Mouse (Mus musculus) myocyte (in vitro differentiated cells): Measurements from ENCODE around the gene 1110002E22Rik.

Source experiments
- MYOD1 ChIP-seq, 3 experiments: IDR thresholded peaks; one replicate each; pipeline ENCODE4 v1.6.1; 2011; ENCODE audit warnings: control low read depth in 2 of 3, low read depth in 2 of 3, mild to moderate bottlenecking in 2 of 3, moderate library complexity in 1 of 3; ENCODE audit not compliant: insufficient read length in 2 of 3, control insufficient read depth in 1 of 3
- MYOG ChIP-seq, 3 experiments: IDR thresholded peaks; one replicate each; pipeline ENCODE4 v1.6.1; 2011; ENCODE audit warnings: control low read depth in 2 of 3, low read depth in 2 of 3, mild to moderate bottlenecking in 2 of 3; ENCODE audit not compliant: insufficient read length in 2 of 3, control insufficient read depth in 1 of 3, insufficient read depth in 1 of 3
- POLR2A ChIP-seq: IDR thresholded peaks from one replicate; pipeline ENCODE4 v1.6.1; 2011; ENCODE audit warnings: low read depth, mild to moderate bottlenecking, control low read depth, moderate library complexity; ENCODE audit not compliant: insufficient read length
- POLR2AphosphoS2 ChIP-seq: IDR thresholded peaks from one replicate; pipeline ENCODE4 v1.6.1; 2011; ENCODE audit warnings: low read depth, control low read depth; ENCODE audit not compliant: insufficient read length
- TCF12 ChIP-seq: IDR thresholded peaks from one replicate; pipeline ENCODE4 v1.6.1; 2011; ENCODE audit warnings: mild to moderate bottlenecking, control low read depth; ENCODE audit not compliant: poor library complexity, insufficient read depth, severe bottlenecking
- USF1 ChIP-seq: IDR thresholded peaks from one replicate; pipeline ENCODE4 v1.6.1; 2011; ENCODE audit warnings: low read depth, mild to moderate bottlenecking, control low read depth, moderate library complexity

GRCm38 (mm10) chr3:138121461-138121860 lies 56.6 kb downstream of the 1110002E22Rik start:
- no peak for TF ChIP-seq MYOG (IDR thresholded peaks at IDR 0.05; ENCODE audit: control insufficient read depth in 1 of 3, insufficient read depth in 1 of 3, insufficient read length in 2 of 3, low read depth in 2 of 3)
- TF ChIP-seq POLR2A: no peak
- no peak for TF ChIP-seq USF1
- TF ChIP-seq TCF12: no peak
- TF ChIP-seq MYOD1 (IDR thresholded peaks at IDR 0.05; ENCODE audit: control insufficient read depth in 1 of 3, insufficient read length in 2 of 3, low read depth in 2 of 3): no peak
- TF ChIP-seq POLR2AphosphoS2: no peak
